Mouse (Mus musculus): ENCODE data around the gene Kcnip4.

DNA sequence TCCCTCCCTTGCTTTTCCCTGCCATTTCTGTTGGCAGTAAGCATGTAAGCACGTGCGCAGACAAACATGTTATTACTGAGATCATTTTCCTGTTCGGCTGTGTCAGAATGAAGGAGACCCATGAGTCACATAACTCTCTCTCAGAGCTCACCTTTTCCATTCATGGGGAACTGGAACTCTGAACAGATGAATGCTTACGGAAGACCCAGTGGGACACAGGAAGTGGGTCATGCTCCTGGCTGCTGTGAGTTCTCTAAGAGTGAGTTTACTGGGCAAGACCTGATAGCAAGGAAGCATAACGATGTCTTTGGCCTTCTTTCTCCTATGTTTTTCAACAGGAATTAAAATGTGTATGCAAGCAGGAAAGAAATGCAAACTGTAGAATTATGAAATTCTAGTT, 917.8 kb downstream of the Kcnip4 start:
- TF ChIP-seq CTCF (IDR thresholded peaks at IDR 0.05; ENCODE audit: low read depth) (no peak), EP300 (IDR thresholded peaks at IDR 0.05; ENCODE audit: low read depth) (no peak)

Measured in liver, postnatal 0 days (tissue).